In genomic region chr10:105656788-105657187, GRCm38 (mm10) we compare ENCODE assay signal across 23 mouse cellular contexts.
A peak's percentile ranks its signal among the peaks of the same experiment; 100 is the strongest.
DNase-seq lines count a peak whose midpoint lies in the region; ATAC-seq and TF ChIP-seq lines count a peak whose summit lies in the region.
"Had no signal": no experiment of that assay in that cellular context is flagged by ENCODE, and none has a peak within 500 bp of the region (broad histone marks: within the 10 kb centered on the region; RNA-seq: fewer than 3 reads in every experiment).

No protein-coding gene starts in this region.

- no peak for ATAC-seq in midbrain, embryonic 14.5 days (ENCODE audit: low FRiP score, low TSS enrichment)
- peak; percentile 97 for ATAC-seq in heart, postnatal 0 days (ENCODE audit: insufficient read depth, low read depth)
- ATAC-seq: inflammation-experienced regulatory T-cells, adult 6 months; liver, embryonic 12.5 days had no signal

- no peak overlapping the region for H3K9ac ChIP-seq in midbrain, embryonic 14.5 days (replicated peaks; ENCODE audit: low read length)
- H3K9ac ChIP-seq in heart, postnatal 0 days (replicated peaks; ENCODE audit: low read depth, low read length) = no peak overlapping the region
- H3K9ac ChIP-seq: hindbrain, embryonic 12.5 days; liver, embryonic 12.5 days; lung, embryonic 15.5 days; midbrain, embryonic 12.5 days; stomach, embryonic 15.5 days had no signal

- DNase-seq in heart, adult 8-10 months (ENCODE audit: low spot score) = peak; percentile 14
- no peak for DNase-seq in heart, postnatal 14 days
- DNase-seq in midbrain, embryonic 14.5 days = peak; percentile 23
- DNase-seq in midbrain, embryonic 10.5 days (ENCODE audit: low spot score) = no peak
- peak; percentile 85 for DNase-seq in heart, postnatal 0 days (ENCODE audit: low spot score)
- DNase-seq in embryo, embryonic 10 days (ENCODE audit: low spot score) = no peak
- DNase-seq in right cerebral cortex, postnatal 10 days (ENCODE audit: low spot score in 2 of 2) = no peak
- DNase-seq: cerebellum, adult 8-10 months; kidney, adult 8-10 months; kidney, postnatal 36 days; left cerebral cortex, postnatal 4 days; lung, postnatal 4 days; right cerebral cortex, postnatal 14 days; spleen, adult 18-20 months; thymus, adult 2 months had no signal

- no peak overlapping the region for H3K4me2 ChIP-seq in midbrain, embryonic 14.5 days (ENCODE audit: low read length)
- H3K4me2 ChIP-seq in heart, postnatal 0 days (ENCODE audit: low read depth, low read length) = peak overlapping the region; percentile 25
- H3K4me2 ChIP-seq: hindbrain, embryonic 12.5 days; liver, embryonic 12.5 days; lung, embryonic 15.5 days; midbrain, embryonic 12.5 days; stomach, embryonic 15.5 days had no signal

- no peaks in the 10 kb centered on the region for H3K27me3 ChIP-seq in midbrain, embryonic 14.5 days (ENCODE audit: control insufficient read depth, insufficient read depth, low read length)
- H3K27me3 ChIP-seq in midbrain, embryonic 10.5 days (ENCODE audit: low read depth, poor library complexity, severe bottlenecking) = no peaks in the 10 kb centered on the region
- H3K27me3 ChIP-seq in heart, postnatal 0 days (ENCODE audit: control insufficient read depth, insufficient read depth, low read length) = no peaks in the 10 kb centered on the region
- H3K27me3 ChIP-seq: hindbrain, embryonic 12.5 days; liver, embryonic 12.5 days; lung, embryonic 15.5 days; midbrain, embryonic 12.5 days; stomach, embryonic 15.5 days had no signal

- TF ChIP-seq CTCF in heart, postnatal 0 days (IDR thresholded peaks at IDR 0.05; ENCODE audit: low read depth) = no peak

- intact Hi-C loops in heart, postnatal 14 days (cut with DNase I) = no loop called here

- WGBS in midbrain, embryonic 14.5 days = 78% methylated on average over 2 of the region's 2 CpGs
- 94% methylated on average over 2 of the region's 2 CpGs for WGBS in midbrain, embryonic 10.5 days
- WGBS in heart, postnatal 0 days = 13% methylated on average over 2 of the region's 2 CpGs

- no peak overlapping the region for H3K27ac ChIP-seq in midbrain, embryonic 14.5 days (replicated peaks; ENCODE audit: low read depth, low read length)
- no peak overlapping the region for H3K27ac ChIP-seq in midbrain, embryonic 10.5 days (replicated peaks)
- peak overlapping the region; percentile 84 for H3K27ac ChIP-seq in heart, postnatal 0 days (ENCODE audit: low read depth)
- H3K27ac ChIP-seq: hindbrain, embryonic 12.5 days; left cerebral cortex, adult 2 months; liver, embryonic 12.5 days; lung, embryonic 15.5 days; midbrain, embryonic 12.5 days; stomach, embryonic 15.5 days had no signal

- no peaks in the 10 kb centered on the region for H3K36me3 ChIP-seq in midbrain, embryonic 14.5 days (ENCODE audit: control insufficient read depth, insufficient read depth, low read length)
- H3K36me3 ChIP-seq in midbrain, embryonic 10.5 days = no peaks in the 10 kb centered on the region
- no peaks in the 10 kb centered on the region for H3K36me3 ChIP-seq in heart, postnatal 0 days (replicated peaks; ENCODE audit: control insufficient read depth, insufficient read depth, low read length)
- H3K36me3 ChIP-seq: hindbrain, embryonic 12.5 days; liver, embryonic 12.5 days; lung, embryonic 15.5 days; midbrain, embryonic 12.5 days; stomach, embryonic 15.5 days had no signal

- H3K4me1 ChIP-seq in midbrain, embryonic 14.5 days (ENCODE audit: control insufficient read depth, insufficient read depth, low read length) = no peaks in the 10 kb centered on the region
- H3K4me1 ChIP-seq in midbrain, embryonic 10.5 days = no peaks in the 10 kb centered on the region
- H3K4me1 ChIP-seq in heart, postnatal 0 days (ENCODE audit: control insufficient read depth, insufficient read depth) = peaks cover 11% of the 10 kb centered on the region; the same call in 1 of the 2 replicates
- H3K4me1 ChIP-seq: hindbrain, embryonic 12.5 days; liver, embryonic 12.5 days; lung, embryonic 15.5 days; midbrain, embryonic 12.5 days; stomach, embryonic 15.5 days had no signal

- H3K9me3 ChIP-seq in midbrain, embryonic 14.5 days (ENCODE audit: control insufficient read depth, low read length) = no peaks in the 10 kb centered on the region
- H3K9me3 ChIP-seq in midbrain, embryonic 10.5 days (replicated peaks) = no peaks in the 10 kb centered on the region
- no peaks in the 10 kb centered on the region for H3K9me3 ChIP-seq in heart, postnatal 0 days (replicated peaks; ENCODE audit: control insufficient read depth, low read length)
- H3K9me3 ChIP-seq: hindbrain, embryonic 12.5 days; liver, embryonic 12.5 days; lung, embryonic 15.5 days; midbrain, embryonic 12.5 days; stomach, embryonic 15.5 days had no signal

- no peak for TF ChIP-seq EP300 in heart, postnatal 0 days (IDR thresholded peaks at IDR 0.05; ENCODE audit: low read depth)

- no peak overlapping the region for H3K4me3 ChIP-seq in midbrain, embryonic 14.5 days (replicated peaks; ENCODE audit: low read depth, low read length)
- H3K4me3 ChIP-seq in midbrain, embryonic 10.5 days = no peak overlapping the region
- H3K4me3 ChIP-seq in heart, postnatal 0 days (ENCODE audit: low read depth, low read length) = no peak overlapping the region
- H3K4me3 ChIP-seq: erythroblast, embryonic 14.5 days; hindbrain, embryonic 12.5 days; left cerebral cortex, adult 2 months; liver, embryonic 12.5 days; lung, embryonic 15.5 days; midbrain, embryonic 12.5 days; stomach, embryonic 15.5 days had no signal

Comparison
In these comparisons a context has a peak if more than half of its experiments do, and no peak if none do; other contexts are left out.
1. DNase-seq: peak in heart, adult 8-10 months (single experiment), midbrain, embryonic 14.5 days (single experiment) and heart, postnatal 0 days (single experiment); none in heart, postnatal 14 days (0 of 2), midbrain, embryonic 10.5 days (single experiment), embryo, embryonic 10 days (single experiment) and right cerebral cortex, postnatal 10 days (0 of 2).